Mouse (Mus musculus) frontal cortex, postnatal 25 days (tissue): ENCODE results near the gene Pex26.

ENCODE experiments used
- DNase-seq, 2 experiments: peaks; one replicate each; pipeline ENCODE4 v3.0.0; 2022; ENCODE audit warnings: low spot score in 2 of 2

The Pex26 gene

GRCm38 (mm10) chr6:121183414-121184173, at the start of gene Pex26:
Pex26 (plus strand) TSS chr6:121183667.
- DNase-seq: peak; percentile 83 to 86

DNA sequence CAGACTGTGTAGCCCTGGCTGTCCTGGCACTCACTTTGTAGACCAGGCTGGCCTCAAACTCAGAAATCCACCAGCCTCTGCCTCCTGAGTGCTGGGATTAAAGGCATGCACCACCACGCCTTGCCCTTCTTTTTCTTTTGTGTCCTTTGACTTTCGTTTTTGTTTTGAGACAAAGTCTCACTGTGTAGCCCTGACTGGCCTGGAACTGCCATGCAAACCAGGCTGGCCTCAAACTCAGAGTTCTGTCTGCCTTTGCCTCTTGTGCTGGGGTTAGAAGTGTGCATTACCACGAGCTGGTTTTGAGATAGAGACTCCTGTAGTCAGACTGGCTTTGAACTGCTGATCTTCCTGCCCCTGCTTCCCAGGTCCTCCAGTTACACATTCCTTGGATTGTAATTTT, 49.2 kb upstream of the Pex26 start:
- DNase-seq: no peak

DNA sequence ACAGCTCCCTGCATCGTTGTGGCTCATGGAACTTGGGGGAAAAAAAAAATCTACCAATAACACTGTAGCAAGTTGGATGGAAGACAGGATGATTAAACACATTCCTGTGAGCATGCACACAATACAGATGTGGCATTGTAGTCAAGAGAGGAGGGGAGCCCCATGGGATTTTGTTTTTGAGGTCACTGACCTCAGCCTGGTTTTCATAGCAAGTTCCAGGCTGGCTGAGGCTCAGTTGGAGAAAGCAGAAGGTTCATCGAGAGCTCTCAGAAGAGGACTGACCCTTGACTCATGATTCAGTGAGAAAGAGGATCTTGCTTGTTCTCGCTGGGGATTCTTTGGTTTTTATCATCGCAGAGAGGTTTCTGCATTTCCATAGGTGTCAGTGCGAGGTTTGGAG, 48.6 kb upstream of the Pex26 start:
- no peak for DNase-seq

DNA sequence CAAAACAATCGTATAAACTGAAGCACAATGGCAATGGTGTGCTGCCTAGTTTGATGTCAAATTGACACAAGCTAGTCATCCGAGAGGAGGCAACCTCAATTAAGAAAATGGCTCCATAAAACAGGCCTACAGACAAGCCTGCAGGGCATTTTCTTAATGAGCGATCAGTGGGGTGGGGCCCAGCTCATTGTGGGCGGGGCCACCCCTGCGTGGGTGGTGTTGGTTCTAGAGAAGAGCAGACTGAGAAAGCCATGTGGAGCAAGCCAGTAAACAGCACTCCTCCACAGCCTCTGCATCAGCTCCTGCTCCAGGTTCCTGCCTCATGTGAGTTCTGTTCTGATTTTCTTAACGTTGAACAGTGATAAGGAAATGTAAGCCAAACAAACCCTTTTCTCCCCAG, 46.2 kb upstream of the Pex26 start:
- DNase-seq: no peak

GRCm38 (mm10) chr6:121138338-121139040, 45.0 kb upstream of the Pex26 start:
- DNase-seq: no peak

DNA sequence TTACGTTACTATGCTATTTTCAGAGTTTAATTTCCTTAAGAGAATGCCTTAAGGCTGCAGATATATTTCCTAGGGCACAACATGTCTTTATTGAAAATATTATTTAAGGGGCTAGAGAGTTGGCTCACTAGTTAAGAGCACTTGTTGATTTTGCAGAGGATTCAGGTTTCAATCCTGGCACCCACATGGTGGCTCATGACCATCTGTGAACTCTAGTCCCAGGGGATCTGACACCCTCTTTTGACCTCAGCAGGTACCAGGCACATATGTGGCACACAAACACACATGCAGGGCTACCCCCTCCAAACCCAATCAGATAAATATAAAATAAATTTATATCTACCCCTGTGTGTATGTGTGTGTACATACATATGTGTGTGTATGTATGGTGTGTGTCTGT, 44.2 kb upstream of the Pex26 start:
- no peak for DNase-seq

DNA sequence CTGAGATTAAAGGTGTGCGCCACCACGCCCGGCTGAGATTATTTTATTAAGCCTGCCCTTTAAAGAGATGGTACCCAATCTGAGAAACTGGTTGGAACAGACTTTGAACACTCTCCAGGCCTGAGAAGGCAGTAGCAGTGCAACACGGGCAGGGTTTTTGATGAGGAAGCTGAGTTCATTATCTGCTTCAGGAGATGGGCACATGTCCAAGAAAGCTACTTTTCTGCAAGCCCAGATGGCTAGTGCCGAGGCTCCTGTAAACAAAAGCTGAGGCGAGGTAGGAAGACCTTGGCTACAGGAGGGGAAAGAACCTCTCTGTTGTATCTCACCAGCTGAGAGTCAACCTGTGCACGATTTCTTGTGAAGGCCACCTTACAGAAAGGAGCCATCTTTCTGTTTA, 41.2 kb upstream of the Pex26 start:
- DNase-seq: no peak

DNA sequence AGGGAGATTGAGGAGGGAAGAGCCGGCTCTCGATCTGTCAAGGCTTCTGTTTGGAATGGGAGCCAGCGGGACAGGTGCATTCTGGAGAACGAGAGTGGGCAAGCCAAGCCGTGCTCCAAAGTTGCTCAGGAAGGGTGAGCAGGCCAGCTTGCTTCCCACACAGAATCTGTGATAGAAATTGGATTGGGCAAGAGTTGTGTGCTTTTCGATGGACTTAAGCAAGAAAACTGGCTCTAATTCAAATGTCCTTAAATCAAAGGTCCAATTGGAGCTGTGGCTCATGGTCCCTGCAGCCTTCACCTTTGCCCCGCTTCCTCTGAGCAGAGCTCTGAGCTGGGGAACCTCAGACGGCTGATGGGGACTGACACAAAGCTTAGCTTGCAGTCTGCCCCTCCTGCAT, 40.0 kb upstream of the Pex26 start:
- DNase-seq: no peak

- DNase-seq: no peak
Observed at GRCm38 (mm10) chr6:121144066-121144465, 39.4 kb upstream of the Pex26 start.

DNA sequence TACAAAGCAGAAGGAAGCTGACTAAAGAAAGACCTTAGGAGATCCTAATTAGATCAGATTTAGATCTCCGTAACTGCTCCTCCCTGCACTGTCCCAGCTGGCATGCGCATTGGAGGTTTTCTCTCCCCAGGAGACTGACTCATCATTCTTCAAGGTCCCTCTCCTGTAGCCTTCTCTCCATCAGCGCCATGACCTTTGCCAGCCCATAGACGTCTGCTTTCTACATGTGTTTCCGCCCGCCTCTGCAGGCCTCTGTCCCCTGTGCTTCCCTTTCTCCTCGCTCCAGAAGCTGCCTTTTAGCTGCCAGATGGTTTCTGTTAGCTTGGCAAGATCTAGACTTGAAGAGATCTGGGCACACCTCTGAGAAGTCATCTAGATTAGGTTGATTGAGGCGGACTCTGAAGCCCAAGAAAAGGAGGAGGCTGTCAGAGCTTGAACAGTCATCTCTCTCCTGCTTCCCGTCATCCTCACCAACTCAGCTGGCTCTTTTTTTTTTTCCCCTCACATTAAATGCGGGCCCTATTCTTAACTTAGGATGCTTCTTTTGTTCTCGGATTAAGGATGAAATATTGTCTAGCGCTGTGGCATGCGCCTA, 38.4 kb upstream of the Pex26 start:
- no peak for DNase-seq

- no peak for DNase-seq
Observed at GRCm38 (mm10) chr6:121145906-121146305, 37.6 kb upstream of the Pex26 start.

- no peak for DNase-seq
Observed at GRCm38 (mm10) chr6:121146798-121147197, 36.7 kb upstream of the Pex26 start.

DNA sequence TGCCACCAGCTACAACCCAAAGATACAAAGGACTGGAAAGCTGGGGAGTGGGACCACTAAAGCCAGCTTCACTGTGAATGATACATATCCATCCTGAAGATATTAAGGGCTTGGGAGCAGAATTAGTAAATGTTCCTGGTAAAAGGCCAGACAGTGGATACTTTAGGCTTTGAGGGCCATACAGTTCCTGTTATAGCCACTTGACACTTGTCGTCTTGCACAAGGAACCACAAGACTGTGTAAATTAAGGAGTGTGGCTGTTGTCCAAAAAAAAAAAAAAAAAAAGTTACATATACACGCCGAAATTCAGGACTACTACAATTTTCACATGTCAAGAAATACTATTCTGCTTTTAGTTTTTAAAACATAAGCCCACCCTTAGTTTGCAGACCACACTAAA, 35.1 kb upstream of the Pex26 start:
- no peak for DNase-seq

DNA sequence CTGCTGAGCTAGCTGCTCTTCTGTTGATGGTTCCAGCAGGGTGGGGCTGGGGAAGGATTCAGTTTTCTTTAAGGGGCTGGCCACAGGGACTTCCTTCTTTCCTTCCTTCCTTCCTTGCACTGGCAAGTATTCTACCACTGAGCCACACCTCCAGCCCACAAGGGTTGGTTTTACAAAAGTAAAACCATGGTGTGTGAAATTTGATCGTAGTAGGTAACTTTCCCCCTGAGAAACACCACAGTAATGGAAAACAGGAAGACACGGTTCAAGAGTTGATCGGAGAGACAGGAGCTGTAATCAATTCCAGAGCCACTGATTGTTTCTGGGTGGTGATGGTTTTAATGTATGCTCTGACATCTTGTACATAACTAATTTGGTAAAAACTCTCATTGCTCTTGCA, 34.0 kb upstream of the Pex26 start:
- no peak for DNase-seq

- DNase-seq: no peak
Observed at GRCm38 (mm10) chr6:121150126-121150525, 33.3 kb upstream of the Pex26 start.

GRCm38 (mm10) chr6:121151732-121152131, 31.7 kb upstream of the Pex26 start:
- no peak for DNase-seq

DNA sequence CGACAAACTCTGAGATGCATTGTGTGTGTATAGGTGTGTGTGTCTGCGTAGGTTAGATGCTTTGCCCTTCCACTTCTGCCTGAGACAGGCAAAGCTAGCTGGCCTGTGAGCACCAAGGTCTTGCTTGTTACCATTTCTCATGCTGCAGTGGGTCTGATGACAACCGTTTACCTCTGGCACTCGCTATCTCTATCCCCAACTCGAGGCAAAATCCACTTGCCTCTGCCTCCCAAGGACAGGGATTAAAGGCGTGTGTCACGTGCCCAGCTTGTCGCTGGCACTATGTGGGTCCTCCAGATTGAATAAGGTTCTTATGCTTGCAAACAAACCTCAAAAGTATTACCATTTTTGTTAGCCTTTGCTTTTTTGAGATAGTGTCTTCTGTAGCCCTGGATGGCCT, 30.3 kb upstream of the Pex26 start:
- no peak for DNase-seq

DNA sequence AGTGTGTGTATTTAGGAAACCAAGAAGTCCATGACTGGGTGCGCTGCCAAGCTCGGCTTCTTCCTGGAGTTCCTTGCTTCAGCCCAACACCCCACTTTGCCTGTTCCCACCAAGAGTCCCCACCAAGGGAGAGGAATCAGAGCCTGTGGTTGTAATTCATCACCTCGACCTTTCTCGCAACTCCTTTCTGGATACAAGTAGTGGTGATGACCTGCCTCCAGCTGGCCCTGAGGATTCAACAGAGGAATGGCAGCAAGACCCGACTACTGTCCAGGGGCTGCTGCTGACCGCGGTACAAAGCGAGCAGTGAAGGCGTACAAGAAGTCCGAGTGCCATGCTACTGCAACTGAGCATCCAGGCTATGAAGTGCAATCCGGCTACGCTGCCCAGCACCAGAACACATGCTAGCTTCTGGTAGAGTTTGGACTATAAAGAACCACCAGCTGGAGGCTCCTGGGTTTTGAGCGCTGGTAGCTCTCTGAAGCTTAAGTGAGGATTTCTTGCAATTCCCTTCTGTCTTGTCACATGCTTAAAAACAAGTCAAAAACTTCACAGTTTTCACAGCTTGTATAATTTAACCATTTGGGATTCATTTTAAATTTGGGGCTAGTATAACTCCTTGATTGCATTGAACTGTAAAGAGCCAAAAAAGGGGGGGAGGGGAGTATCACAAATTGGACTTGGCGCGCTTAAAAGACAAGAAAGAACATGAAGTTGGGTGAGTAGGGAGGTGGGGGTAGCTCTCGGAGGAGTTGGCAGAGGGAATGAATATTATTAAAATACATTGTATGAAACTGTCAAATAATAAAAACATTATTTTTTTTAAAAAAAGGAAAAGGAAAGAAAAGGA, 28.8 kb upstream of the Pex26 start:
- no peak for DNase-seq

- DNase-seq: no peak
Observed at GRCm38 (mm10) chr6:121156030-121156429, 27.4 kb upstream of the Pex26 start.

DNA sequence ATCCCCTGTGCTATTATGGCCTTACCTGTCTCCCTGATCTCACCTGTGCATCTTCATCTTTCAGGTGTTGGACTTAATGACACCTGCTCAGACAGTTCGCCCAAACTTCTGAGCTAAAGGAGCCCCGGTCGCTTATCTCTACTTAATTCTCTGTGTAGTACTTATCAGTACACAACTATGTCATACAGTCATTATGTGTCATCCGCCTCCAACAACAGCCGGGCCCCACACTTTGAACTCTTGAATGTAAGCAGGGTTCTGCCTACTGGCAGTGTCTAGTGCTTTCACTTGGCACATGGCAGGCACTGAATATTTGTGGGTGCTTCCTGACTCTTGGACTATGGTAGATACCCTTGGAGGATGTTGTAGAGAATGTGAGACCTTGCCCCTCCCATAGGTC, 23.9 kb upstream of the Pex26 start:
- DNase-seq: no peak

DNA sequence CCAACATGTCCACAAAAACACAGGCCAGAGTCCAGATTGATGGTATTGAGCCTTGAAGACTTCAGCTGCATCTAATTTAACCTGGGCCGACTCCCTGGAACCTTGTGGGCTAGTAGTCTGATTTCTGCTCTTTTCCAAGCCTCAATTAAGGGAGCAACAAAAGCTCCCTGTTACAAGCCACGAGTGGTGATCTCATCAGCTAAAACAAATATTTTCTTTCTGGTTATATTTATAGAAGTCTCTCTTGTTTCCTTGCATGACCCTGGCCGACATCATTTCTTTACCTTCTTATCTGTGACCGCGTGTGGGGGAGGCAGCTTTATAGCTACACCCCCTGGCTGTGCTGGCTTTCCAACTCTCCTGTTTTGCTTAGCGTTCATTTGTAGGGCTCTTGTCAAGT, 23.3 kb upstream of the Pex26 start:
- no peak for DNase-seq

DNA sequence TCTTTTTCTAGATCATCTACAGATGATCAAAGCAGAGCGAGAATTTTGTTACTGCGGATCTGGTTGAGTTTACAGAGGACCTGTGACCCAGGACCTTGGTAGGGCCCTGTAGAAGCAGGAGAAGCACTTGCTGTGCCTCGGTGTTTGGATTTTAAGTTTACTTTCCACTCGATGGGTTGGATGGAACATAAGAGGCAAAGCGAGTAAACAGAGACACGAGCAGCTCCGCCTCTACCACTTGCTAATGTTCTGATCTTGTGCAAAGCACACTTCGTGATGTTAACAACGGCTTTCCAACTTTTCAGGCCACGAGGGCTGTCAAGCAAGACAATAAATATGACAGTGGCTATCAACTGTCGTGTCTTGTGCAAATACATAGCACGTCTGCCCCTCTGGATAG, 20.9 kb upstream of the Pex26 start:
- DNase-seq: no peak
